Mouse (Mus musculus): ENCODE data around the gene Gpr171.
"Not testable (repeated sequence)": the region's sequence is repeated elsewhere in the genome, so short reads cannot be mapped to it uniquely, and the experiment has no call there.

Gpr171 gene

DNA sequence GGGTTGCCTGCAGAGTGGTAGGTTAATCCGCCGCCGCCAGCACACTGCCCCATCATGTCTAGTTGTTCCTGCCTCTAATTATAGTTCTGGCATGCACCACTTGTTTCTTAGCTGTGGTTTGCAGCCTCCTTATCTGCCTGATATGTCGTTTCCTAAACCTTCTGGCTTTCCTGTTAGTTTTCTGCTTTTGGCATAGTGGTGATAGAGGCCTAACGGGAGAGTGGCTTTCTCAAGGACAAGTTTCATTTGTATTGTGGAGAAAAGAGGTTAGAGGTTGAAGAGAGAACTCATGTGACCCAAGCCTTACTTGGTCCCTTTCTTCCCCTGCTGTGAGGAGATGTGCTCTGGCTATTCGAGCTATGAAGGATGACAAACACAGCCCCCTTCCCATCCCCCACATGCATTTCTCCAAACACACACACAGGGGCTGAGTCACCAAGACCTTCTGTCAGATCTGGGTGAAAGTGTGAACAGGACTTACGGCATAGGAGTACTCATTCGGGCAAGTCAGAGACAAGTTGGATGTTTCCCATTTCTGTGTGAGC is 12.4 kb upstream of the Gpr171 start:
- DNase-seq (ENCODE audit: low spot score in 2 of 2): peak; percentile 27 to 28

DNA sequence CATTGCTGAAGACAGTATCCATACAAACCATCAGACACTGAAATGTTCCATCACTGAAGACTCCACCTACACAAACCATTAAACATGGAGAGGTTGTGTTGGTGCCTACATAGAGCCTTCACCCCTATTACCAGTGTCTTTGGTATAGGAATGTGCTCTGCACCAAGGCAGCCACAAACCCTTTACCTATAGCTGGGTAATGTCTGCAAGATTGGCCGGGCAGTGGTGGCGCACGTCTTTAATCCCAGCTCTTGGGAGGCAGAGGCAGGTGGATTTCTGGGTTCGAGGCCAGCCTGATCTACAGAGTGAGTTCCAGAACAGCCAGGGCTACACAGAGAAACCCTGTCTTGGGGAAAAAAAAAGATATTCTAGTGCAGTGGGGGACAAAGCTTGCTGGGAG is 11.7 kb upstream of the Gpr171 start:
- DNase-seq (ENCODE audit: low spot score in 2 of 2): not testable (repeated sequence)

DNA sequence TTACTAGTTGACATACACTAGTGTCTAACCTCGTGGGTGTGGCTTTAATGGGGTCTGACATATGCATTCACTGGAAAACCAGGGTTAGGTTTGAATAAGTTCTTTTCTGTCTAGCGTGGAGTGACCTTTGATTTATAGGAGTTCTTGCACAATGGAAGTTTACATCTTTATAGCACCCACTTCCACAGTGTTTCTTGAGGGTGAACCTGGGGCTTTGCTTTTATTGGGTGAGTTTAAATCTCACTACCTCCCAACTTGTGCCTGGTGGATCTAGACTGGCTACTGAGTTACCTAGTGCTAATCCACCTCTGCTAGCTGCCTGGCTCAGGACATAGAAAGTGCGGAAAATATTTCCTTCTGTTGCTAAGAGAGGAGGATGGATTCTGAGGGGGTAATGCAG is 10.3 kb upstream of the Gpr171 start:
- no peak for DNase-seq (ENCODE audit: low spot score in 2 of 2)

DNA sequence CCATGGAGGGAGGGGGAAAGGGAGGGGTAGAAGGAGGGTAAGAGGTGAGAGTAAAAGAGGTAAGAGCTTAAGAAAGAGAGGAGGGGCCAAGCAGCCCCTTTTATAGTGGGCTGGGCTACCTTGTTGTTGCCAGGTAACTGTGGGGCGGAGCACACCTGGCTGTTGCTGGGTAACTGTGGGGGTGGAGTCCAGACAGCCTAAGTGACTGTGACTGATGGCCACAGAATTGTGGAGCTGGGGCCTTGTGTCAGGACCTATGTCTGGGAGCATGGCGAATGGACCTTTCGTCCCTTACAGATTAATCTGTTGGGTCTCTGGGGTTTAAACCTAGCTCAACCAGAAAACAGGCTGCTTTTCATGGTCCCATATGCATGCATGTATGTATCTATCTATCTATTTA is 8.2 kb upstream of the Gpr171 start:
- not testable (repeated sequence) for DNase-seq (ENCODE audit: low spot score in 2 of 2)

DNA sequence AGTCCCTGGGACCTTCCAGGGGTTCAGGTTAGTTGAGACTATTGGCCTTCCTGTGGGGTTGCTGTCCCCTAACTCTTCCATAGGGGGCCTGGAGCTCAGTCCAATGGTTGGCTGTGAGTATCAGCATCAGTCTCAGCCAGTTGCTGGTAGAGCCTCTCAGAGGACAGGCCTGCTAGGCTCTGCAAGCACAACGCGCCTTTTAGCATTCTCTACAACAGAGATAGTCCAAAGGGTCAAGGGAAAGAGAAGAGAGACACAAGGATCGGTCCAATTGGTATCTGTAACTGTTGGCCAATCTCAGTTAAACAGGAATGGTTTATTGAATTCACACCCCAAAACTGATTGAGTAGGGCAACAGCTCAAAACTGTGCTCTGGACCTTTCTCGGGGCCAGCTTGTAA is 5.8 kb upstream of the Gpr171 start:
- DNase-seq (ENCODE audit: low spot score in 2 of 2): no peak

DNA sequence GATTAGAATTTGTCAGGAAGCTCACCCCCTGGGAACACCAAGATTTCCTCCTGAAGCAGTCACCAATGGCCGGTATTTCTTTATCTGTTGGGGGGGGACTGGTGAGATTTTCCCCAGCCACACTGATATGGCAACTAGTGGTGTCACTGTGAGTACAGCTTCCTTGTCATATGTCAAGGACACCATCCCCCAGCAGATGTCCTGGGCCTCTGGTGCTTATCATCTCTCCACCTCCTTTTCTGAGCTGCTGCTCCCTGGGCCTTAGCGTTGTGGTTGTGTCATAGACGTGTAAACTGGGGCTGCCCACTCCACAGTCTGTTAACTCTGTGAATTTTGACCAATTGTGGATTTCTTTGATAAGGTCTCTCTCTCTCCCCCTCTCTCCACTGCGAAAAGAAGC is 2.8 kb upstream of the Gpr171 start:
- DNase-seq (ENCODE audit: low spot score in 2 of 2): no peak

DNA sequence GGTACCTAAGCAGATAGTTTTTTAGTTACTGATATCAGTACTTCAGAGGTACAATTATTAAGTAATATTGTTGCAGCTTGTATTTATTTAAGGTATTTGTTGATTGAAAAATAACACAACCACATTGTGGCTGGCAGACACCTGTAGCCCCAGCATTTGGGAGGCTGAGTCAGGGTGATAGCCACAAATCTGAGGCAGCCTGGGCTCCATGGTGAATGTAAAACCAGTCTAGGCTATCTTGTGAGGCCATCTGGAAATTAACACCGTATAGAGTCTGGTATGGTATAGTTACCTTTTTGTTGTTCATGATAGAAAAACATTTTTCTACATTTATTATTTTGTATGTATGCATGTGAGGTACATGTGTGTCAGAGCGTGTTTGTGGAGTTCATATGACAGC is 525 bp upstream of the Gpr171 start:
- DNase-seq (ENCODE audit: low spot score in 2 of 2): no peak

DNA sequence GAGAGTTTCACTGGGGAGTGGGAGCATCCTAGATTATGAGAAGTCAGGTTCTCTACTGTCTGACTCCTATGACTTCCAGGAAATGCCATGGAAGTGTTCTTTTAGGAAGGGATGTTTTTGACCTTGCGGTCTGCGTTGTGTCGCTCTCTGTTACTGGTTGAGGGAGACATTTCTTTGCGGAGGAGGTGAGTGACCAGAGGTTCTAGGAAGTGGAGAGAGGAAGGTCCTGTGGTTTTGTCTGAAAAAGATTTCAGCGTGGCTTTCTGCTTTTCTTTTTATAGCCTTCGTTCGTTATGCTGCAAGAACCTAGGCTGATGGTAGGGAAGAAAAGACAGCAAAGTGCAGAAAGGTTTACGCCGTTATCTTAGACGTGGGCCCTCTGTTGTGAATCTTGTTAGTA is 3.1 kb downstream of the Gpr171 start:
- DNase-seq (ENCODE audit: low spot score in 2 of 2): no peak

DNA sequence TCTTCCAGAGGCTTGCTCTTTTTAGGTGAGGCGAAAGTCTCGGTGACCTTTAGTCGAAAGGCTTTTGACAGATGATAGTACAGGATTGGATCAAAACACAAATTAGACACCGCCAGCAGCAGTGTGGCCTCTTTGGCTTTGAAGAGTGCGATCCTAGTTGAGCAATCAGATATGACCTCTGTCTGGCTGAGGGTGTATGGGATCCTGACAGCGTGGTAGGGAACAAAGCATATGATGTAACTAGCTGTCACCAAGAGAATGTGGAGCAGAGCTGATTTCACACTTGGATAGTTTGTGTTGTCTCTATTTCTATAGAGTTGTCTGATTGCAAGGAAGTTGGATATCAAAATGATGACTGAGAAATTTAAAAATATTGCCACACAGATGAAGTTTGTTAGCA is 4.2 kb downstream of the Gpr171 start:
- DNase-seq (ENCODE audit: low spot score in 2 of 2): no peak

DNA sequence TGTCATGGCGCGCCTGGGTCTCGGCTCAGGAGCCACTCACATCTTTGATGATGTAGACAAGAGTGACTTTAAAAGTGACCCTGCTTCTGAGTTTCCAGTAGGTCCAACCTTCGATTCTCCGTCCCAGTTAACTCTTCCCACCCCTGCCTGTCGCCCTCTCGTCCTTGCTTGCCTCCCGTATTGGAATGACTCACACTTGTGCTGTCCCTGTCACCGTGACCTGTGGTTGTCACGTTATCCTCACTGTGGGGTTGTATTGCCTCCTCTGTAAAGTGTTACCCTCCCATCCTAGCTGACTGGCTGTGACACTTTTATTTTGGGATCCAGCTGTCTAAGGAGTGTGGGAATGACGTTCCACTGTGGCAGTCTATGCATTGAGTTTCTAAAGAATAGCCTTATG is 8.9 kb downstream of the Gpr171 start:
- DNase-seq (ENCODE audit: low spot score in 2 of 2): no peak

DNA sequence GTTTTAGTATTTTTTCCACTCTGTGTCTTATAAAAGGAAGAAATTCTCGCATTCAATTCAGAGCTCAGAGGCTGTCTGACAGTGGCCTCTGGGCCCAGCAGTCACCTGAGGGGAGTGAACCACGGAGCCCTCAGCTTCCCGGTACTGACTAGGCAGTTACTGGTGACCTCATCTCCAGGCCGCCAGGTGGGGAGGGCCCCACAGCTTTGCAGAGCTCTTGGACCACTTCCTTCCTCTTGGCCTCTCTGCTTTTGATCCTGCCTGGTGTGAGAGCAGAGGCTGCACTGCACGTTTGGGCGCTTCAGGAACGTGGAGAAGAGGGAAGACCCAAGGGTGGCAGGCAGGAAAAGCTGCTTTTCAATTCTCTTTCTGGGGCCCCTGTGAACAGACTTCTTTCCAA is 20.7 kb downstream of the Gpr171 start:
- no peak for DNase-seq (ENCODE audit: low spot score in 2 of 2)

DNA sequence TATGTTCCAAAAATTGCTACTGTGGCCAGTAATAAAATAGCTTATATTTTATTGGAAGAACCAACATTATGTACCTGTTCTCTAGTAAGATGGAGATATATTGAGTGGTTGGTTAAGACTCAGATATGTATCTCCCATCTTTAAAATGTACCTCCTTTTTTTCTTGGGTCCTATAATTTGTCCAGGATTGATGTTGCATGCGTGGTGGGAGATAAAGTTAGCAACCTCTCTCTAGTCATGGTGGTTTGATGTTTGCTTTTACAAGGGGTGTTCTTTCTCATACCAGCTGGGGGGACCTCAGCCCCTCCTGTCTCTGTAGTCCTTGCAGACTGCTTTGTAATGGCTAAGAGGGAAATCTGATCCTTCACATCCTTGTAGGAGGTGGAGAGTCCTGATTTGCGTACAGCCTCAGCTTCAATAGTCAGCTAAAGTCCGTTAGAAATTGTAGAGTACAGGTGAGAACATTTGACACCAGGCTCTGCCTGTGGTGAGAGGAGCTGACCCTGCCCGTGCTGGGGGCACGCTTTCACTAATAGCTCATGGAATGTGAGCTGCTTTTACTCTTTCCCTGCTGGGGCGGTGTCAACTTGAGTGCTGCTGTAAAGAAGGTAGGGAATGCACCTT is 21.2 kb downstream of the Gpr171 start:
- no peak for DNase-seq (ENCODE audit: low spot score in 2 of 2)

DNA sequence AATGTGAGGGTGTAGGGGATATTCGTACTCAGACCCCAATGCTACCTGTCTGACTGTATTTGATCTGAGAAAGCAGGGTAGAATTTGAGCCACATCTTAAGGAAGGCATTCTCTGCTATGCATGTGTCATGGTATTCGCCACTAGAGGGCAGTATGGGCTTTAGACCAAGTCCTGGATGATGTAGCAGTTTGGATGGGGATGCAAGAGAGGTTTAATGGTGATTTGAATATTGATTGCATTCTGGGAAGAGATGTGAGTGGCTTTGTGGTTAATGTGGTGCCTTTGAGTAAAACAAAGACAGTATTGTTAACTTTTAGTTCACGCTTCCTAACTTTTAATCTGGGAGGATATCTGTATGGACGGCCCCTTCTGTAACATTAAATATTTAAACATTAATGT is 22.3 kb downstream of the Gpr171 start:
- DNase-seq (ENCODE audit: low spot score in 2 of 2): peak; percentile 12 to 26

DNA sequence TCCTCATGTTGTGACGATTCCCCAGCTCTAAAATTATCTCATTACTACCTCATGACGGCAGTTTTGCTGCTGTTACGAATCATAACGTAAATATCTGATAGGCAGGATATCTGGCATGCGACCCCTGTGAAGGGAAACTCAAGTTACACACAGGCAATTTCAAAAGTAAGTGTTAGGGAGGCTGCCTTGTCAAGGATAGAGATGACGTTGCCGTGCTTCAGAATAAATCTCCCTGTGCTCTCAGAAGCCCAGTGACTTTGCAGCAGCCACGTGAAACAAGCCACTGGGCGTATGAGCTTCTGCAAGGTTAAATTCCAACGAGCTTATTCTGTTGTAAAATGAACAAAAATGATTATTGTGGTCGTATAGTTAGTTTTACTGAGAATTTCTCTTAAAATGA is 23.0 kb downstream of the Gpr171 start:
- DNase-seq (ENCODE audit: low spot score in 2 of 2): no peak

DNA sequence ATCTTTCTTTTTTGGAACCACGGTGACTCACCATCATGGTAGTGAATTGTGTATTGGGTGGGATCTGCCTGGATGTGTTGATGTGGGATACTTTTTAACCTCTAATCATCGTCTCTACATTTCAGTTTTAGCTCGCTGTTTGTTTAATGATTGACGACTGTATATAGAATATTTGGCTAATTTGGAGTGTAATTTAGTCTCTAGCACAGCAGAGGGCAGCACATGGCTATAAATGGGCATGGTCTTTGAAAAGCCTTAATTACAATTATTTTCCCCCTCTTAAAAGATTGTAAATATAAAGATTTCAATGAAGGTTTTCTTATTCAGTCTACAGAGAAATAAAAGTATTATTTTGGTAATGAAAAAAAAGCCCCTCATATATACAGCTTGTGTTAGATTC is 24.3 kb downstream of the Gpr171 start:
- DNase-seq (ENCODE audit: low spot score in 2 of 2): no peak

DNA sequence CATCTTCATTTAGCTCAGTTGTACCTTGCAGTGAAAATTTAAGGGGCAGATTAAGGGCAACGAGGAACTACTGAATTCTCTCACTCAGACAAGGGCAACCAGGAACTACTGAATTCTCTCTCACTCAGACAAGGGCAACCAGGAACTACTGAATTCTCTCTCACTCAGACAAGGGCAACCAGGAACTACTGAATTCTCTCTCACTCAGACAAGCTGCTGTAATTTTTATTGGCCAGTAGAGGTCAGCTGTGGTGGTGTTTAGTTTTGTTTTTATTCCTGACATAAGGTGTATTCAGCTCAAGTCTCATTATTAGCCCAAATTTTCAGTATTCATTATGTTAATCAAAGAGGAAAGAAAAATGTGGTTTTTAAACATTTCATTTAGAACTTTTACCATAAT is 32.5 kb downstream of the Gpr171 start:
- not testable (repeated sequence) for DNase-seq (ENCODE audit: low spot score in 2 of 2)

DNA sequence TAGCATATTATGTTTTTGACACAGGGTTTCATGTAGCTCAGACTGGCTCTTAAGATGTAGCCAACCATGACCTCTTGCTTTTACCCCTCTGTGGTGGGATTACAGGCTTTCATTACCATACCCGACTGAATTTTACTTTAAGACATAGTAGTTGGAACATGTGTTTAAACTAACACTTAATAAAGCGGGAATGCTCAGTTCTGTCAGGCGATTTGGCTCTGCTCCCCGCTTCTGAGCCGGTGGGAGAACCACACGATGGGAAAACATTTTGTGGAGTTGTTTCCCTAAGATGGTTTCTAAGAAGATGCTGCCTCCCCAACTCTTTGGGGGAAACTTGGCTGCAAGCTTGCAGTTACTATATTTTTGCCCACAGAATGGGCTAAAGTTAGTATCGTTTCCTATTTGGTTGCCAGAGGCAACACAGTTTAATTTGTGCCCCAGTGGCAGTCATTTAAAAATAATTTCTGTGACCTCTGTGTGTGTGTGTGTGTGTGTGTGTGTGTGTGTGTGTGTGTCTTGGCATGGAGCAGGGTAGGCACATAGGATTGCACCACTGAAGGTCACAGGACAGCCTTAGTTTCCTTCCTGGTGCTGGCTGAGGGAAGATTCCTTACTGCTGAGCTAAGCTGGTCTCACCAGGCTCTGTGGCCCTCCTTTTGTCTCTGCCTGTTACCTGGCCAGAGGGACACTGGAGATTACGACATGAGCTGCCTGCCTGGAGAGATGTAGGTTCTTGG is 34.9 kb downstream of the Gpr171 start:
- peak in 1 of 2 experiments; percentile 12 for DNase-seq (ENCODE audit: low spot score in 2 of 2)

DNA sequence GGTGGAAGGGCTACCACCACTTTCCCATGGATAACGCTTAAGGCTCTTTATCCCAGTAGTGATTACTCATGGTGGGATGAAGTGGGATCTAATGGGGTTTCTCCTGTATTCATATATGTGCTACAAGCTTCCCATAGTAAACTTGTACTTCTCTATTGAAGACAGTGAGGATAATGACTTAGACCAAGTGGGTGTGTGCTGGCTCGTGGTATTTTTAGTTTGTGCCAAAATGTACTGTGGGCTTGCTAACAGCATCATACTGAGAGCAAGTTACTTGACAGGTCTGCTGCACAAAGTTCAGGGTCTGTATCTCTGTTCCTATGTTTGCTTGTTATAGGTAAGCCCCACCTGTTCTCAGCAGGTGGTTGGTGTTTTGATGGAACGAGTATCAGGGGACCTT is 35.7 kb downstream of the Gpr171 start:
- no peak for DNase-seq (ENCODE audit: low spot score in 2 of 2)

DNA sequence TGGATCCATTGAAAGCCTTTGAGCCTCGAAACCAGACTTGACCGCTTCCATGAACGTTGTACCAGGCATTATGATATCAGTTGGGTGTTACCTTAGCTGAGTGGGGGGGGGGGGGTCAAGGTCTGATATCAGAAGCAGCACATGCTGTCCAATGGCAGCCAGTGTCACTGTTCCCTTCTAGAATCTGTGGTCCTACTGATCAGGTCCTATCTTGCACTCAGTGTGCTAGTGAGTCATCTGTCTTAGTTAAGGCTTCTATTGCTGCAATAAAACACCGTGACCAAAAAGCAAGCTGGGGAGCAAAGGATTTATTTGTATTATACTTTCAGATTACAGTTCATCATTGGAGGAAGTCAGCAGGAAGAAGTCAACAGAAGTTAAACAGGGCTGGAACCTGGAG is 38.2 kb downstream of the Gpr171 start:
- DNase-seq (ENCODE audit: low spot score in 2 of 2): no peak

DNA sequence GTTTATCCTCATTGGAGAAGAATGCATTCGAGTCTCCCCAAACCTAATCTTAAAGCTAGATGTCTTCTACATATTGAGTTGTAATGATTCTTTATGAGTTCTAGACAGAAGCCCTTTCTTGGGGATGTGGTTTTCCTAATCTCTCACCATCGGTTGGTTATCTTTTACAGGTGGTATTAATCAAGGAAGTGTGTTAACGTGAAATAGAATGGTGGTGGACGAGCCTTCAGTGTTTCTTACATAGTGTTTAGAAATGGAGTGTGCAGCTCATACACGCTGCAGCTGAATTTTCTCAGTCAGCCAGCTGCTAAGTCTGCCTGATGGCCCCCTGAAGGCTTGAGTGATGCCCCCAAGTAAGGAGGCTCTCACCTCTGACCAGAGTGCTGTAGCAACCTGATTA is 39.5 kb downstream of the Gpr171 start:
- DNase-seq (ENCODE audit: low spot score in 2 of 2): no peak

DNA sequence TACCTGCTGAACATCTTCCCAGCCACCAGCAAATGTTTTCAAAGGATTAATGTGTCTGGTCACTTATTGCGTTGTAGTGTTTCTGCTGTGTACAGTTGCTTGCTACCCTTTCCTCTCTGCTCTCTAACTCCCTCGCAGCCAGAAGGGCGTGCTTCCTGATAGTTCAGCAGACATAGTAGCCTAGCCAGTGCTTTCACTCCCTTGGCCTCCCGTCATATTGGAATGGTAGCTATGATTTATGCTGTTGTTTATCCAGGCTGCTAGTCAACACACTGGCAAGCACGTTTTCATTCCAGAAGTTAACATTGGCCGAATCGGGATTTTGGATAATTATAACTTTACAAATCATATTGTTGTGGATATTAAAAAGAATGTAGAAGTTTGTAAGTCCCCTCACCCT is 41.5 kb downstream of the Gpr171 start:
- DNase-seq (ENCODE audit: low spot score in 2 of 2): no peak

DNA sequence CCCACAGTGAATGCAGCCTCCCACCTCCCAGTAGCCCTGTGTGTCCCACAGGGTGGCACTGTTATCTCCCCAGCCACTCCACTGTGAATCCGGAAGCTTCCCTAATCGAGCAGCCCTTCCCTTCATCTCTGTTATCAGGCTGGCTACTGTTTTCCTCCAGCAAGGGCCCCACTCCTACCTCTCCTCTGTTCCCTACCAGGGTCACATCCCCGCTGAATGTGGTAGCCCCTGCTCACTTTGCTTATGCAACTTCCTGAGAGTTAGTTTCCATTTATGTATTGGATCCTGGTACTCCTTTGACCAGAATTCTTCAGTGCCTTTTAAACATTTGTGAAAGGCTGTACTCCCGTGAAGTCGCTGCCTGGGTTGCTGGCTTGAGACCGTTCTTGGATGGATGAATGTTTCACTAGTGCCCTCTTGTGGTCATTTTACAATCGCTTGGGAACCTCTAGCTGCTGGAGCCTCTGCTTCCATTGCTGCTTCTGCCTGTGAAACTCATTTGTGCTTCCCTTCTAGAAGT is 42.5 kb downstream of the Gpr171 start:
- peak; percentile 32 to 68 for DNase-seq (ENCODE audit: low spot score in 2 of 2)

DNA sequence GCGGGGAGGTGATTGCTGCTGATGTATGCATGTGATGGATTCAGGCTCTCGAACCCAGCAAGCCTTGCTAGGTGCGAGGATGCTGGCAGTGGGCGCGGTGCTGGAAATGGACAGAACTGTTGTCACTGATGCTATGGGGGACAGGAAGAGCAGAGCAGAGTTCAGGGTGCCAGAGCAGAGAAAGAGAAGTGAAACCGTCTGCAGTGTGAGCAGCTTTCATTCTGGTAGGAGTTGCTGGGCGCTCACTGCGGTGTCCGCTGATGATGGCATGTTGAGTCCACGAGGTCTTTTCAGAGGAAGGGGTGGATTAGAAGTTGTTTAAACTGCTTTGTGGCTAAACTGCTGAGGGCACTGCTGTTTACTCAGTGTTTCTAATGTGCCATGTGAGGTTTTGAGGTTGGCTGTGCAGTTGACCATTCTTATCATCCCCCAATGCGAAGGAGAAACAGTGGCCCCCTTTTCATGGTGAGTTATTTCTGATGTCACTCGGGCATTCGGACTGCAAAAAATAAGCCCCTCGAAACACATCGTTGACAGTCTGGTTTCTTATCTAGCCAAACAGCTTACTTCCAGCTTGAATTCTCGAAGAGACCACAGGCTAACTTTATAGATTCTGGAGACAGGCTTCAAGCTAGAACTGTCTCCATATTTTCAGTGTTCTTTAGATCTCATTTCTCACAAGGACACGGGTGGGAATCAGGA is 46.6 kb downstream of the Gpr171 start:
- no peak for DNase-seq (ENCODE audit: low spot score in 2 of 2)
